Mouse (Mus musculus): ENCODE measurements around the gene Idua. TPM values are rescaled to one million over a fixed set of nuclear protein-coding genes. Genes with fewer than 3 reads are reported as not detected.
"Not testable (repeated sequence)": the region's sequence is repeated elsewhere in the genome, so short reads cannot be mapped to it uniquely, and the experiment has no call there.

Idua gene
- polyA plus RNA-seq (2017; shearing (Covaris generic)), result 10 to 100 TPM; 22.1 to 56.4 TPM

DNA sequence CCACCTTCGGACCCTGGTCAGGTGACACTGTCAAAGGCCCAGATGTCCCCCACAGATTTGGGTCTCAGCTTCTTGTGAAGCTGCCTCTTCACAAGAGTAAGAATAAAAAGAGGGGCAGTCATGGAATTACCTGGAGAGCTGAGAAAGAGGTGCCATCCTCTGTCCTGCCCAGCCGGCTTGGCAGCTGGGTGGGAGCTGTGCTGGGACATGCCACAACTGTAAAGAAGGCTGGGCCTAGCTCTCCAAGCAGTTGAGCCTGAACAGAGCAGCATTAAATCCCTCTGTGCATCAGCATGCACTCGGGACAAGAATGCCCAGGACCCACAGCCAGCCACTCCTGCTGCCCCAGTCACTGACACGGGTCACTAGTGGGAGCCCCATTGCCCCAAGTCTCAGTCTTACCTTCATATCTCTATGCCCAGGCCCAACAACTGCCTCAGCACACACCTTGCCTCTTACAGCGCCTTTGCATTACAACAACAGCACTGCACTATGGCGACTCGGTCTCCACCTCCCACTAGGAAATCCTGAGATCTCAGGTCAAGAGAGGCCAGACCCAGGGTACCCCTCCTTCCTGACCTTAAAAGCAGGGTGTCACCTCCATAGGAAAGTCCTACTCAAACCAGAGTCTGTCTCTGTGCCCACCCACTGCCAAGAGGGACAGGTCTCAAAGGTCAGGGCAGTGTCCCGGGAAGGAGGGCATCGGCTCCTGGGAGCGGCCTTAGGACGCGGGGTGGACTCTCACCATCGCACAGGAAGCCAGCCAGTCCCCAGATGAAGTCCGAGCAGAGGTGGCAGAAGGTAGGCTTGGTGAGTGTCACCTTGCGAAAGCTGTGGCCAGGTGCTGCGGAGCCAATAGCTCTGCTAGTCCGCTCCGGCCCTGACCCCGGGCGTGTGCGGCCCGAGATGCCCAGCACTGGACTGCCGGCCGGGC, at the start of gene Idua:
Gene Idua, plus strand, starts transcription at position 634 of the 934 bp plus-strand sequence.
- peak; percentile 32 for ATAC-seq

DNA sequence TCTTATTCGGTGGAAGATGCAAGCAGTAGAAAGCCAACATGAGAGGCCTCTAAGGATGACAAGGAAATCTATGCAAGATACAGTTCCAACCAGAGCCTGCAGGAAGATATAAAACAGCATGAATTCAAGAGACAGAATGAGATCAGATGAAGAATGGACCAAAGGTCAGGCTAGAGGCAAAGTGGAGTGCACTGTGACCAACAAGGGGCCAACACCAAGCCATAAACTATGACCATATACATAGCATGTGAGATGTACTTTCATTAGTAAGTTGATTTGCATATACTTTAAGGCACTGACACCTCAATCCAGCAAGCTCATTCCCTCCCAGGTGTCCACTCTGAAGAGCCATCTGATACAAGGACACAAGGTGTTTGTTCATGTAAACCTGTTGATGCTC, 49.7 kb upstream of the Idua start:
- no peak for ATAC-seq

DNA sequence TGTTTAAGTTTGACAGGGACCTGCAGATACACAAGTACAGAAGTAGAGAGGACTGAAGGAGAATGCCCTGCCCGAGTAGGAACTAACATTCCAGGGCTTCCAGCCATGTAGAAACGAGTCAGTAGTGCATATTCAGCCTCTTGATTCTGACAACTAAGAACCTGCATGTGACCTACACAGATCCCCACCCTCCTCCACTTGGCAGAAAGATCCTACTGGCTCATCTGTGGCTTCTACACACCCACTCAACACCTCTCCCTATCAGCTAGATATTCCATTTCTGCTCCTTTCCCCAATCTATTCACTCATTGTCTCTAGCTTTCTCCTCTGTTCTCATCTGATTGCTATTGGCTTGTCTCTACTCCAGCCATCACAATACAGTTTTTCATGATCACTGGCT, 38.3 kb upstream of the Idua start:
- ATAC-seq, result no peak

DNA sequence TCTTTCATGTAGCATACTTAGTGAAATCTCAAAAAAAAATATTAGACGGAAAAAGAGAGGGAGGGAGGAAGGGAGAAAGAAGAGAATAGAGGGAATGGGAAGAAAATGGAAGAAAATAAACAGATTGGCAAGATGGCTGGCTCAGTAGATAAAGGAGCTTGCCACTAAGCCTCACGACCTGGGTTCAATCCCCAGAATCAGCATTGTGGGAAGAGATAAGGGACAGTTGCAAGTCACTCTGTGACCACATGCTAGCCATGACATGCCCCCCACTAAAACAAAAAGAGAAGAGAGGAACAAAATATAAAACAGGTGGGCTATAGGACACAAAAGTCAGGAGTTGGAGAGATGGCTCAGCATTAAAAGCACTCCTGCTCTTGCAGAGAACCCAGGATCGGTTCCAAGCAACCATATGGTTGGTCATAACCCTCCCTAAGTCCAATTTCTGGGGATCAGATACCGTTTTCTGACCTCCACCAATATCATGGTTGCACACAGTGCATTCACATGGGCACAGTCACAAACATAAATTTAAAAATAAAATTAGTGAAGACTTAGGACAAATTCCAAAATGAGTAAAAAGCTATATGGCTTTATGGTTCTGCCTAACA, 34.0 kb upstream of the Idua start:
- no peak for ATAC-seq

DNA sequence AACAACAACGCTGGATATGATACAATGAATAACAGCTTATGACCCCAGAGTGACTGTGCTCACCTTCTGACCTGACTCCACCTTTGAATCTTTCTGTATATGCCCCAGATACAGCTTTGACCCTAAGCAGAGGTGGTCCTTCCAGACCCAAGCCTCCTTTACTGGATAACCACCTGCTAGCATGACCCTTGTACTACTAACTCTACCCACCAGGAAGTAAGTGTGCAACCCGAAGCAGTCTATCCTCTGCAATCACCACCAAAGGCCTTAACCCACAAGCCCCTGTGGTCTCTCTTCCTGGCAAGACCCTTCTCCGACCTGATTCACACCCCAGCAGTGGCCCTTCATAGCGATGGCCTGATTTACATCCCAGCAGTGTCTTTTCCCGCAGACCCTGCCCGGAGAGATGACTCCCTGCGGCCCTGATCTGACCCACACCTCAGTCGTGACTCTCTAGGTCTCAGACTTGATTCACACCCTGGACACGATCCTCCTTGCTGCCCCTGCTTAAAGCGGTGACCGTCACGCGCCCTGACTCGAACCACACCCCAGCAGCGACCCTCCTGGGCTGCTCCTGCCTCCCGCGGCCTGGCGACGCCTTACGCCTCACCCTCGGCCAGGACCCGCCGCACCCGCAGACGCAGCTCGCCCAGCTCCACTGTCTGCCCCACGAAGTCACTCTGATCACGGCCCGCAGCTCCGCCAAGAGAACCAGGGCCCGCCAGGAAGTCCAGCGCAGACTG, 31.1 kb upstream of the Idua start:
- ATAC-seq, result peak; percentile 45

DNA sequence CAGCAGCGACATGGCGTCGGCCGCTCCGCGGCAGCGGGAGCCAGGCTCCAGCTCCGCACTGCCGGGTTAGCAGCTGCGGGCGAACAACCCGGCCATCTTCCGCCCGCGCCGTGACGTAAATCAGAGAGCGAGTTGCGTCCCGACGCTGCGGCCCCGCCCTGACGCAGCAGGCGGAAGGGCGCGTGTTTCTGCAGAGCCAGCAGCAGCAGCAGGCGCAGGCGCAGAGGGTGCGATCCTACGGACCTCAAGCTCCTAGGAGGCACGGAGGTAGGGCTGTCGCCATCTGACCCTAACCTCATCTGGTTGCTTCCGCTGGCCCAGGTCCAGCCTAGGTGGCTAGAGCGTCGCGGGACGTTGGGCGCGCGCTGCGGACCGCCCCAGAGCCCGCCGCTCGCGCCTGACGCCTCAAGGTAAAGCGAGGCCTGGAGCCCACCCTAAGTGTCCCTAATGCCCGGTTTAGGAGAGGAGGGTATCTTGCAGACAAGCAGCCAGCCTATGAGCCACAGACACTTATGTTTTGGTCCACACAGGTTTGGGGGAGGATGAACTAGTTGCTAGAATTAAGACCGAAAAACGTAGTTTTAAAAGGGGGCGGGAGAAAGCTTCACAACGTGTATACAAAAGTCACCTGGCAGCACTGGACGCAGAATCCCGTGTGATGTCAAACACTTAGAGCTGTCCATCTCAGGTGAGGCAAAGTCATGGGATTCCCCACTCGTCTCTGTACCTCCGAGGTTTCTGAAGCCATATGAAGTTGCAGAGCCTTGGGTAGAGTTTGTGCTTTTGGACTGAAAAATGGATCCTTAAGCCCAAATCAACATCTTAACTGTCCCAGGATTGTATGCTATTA, 30.3 kb upstream of the Idua start, which contains the start of the genes Gak and Tmem175:
Gene Gak, minus strand, starts transcription at position 122 of the 850 bp plus-strand sequence.
Gene Tmem175, plus strand, starts transcription at position 137 of the 850 bp plus-strand sequence.
- ATAC-seq, result peak; percentile 95

DNA sequence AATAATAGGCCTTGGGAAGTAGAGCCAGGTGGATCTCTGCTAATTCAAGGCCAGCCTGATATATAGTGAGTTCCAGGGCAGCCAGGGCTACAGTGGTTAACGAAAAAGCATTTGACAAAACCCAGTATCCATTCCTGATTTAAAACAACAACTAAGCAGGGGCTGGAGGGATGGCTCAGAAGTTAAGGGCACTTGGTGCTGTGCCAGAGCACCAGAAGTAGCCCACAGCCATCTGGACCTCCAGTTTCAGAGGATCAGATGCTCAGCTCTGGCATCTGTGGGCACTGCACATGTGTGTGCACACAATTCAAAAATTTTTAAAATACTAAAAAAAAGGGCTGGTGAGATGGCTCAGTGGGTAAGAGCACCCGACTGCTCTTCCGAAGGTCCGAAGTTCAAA, 26.5 kb upstream of the Idua start:
- ATAC-seq, result no peak

DNA sequence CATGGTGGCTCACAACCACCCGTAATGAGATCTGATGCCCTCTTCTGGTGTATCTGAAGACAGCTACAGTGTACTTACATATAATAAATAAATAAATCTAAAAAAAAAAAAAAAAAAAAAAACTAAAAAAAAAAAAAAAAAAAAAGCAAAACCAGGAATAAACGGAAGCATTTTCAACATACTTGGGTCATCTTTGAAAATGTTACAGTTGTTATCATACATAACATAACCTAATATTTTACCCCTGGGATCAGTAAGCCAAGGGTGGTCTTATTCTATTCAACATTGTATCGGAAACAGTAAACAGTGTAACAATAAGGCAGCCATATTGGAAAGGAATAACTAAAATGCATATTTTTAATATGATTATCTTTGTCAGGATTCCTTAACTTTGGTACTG, 26.0 kb upstream of the Idua start:
- not testable (repeated sequence) for ATAC-seq

DNA sequence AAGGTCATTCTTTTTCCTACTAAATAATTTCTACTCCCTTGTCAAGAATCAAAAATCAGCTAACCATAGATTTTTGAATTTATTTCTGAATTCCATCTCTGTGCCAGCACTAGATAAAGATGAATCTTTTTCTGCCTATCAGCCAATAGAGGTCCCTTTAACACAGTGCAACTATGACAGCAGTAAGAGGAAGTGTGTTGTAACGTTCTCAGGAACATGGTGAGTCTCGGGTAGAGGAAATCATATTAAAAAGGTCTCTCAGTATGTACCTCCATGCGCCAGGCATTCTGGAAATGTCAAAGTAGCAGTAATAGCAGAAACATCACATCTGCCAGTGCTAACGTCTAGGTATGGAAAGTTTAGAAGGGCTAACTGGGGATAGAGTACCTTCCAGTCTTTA, 24.0 kb upstream of the Idua start:
- ATAC-seq, result no peak

DNA sequence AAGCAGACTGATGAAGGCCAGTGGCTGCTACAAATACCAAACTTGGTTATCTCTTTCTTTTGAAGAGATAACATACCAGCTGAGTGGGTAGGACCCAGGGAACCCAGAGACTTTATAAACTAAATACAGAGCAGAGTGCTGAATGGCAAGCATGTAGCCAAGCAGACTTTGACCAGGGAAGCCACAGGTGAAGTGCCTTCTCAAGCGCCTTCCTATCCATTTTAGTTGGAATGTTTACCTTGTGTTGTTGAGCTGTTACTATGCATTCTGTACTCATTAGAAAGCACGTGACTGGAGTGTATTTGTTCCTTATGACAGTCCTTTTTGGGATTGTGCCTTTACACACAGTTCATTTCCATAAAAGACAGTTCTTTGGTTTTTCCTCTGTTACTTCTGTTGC, 16.5 kb upstream of the Idua start:
- ATAC-seq, result no peak

DNA sequence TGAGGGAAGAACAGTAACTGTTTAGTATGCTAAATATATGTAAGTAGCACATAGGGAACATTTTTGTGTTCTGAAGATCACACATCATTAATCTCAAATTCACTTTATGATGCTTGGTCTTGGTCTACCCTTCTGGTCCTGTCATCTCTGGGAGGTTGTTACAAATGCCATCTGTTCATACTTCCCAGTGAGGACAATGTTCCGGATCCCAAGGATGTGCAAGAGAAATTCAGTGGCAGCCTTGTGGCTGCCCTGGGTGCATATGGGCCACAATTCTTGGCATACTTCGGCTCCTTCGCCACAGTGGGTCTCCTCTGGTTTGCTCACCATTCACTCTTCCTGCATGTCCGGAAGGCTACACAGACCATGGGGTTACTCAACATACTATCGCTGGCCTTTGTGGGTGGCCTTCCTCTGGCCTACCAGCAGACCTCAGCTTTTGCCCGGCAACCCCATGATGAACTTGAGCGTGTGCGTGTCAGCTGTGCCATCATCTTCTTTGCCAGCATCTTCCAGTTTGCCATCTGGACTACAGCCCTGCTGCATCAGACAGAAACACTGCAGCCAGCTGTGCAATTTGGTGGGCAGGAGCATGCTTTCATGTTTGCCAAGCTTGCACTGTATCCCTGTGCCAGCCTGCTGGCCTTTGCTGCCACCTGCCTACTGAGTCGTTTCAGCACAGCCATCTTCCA, 14.3 kb upstream of the Idua start:
- no peak for ATAC-seq

DNA sequence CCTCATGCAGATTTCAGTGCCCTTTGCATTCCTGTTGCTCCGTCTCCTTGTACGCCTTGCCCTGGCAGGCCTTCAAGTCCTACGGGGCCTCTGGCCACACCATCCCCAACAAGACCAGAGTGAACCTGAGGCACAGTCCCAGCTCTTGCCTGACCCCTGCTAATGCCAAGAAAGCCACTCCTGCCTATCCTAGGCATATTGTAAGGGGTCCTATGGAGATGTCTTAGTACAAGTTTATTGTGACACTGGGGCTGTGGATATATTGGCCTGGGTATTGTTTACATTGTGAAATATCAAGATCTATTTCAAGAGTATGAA, 13.8 kb upstream of the Idua start:
- no peak for ATAC-seq

DNA sequence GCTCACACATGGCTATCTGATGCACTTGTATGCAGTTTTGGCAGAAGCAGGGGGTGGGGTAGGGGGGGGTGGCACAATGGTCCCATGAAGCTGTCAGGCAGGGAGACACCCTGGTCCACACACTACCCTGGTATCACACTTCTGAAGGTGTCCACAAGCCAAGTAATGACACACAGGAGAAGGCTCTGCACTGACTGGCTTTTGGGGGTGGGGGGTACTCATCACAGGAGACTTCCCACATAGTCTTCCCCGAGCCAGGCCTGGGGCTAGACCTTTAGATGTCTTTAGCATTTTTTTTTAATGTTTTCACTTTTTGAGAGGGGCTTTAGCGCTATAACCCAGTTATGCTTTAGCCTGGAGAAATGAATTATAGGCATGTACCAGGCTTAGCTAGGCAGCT, 12.8 kb upstream of the Idua start:
- ATAC-seq, result no peak

DNA sequence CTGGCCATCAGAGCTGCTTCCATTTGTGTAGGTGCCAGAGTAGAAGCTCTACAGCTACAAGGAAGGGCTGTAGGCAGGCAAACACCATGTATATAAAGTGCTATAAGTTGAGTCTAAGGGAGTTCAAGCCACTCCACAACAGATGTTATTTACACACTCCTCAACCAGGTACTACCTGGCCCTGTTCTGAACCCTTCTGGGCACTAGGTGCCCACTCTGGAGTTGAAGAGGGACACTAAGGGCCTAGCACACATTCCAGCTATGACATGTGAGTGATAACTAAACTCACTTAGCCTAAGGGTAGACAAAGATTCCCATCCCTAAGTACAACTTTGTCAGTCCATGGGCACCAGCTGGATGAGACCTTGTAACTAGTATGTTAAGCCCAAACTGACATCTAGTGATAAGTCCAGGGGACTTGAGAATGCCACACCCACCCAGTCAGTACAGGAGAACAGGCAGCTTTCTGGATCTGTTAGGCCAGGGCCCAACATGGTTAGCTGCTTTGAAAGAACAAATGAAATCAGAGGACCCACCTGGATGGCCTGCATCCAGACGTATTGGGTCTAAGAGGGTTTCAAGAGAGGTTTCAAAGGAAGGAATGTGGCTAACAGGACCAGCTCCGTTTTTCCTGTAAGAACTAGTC, 12.2 kb upstream of the Idua start:
- ATAC-seq, result no peak

DNA sequence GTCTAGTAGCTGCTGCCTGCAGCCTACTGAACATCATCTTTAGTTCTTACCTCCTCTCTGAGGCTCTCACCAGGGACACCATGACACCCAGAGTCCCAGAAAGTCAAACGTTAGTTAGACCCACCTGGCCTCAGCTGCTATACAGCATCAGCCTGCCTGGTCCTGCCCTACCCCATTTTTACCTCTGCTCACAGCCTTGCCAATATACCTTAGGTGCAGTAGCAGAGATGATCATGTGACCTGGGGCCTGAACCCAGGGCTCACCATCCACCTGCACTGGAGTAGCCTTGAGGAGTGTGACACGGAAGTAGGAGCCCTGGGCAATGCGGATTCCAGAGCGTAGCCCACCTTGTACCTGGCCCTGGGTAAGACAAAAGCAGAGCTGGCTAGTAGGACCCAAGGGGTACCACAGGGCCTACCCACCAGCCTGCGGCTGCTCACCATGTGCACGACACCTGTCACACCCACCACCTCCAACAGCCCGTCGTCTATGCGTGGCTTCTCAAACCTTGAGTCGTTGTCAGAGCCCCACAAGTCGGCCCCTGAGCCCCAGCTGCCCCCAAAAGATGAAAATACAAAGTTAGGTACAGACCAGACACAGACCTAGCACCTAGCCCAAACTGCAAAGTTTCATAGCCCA, 11.1 kb upstream of the Idua start:
- no peak for ATAC-seq

DNA sequence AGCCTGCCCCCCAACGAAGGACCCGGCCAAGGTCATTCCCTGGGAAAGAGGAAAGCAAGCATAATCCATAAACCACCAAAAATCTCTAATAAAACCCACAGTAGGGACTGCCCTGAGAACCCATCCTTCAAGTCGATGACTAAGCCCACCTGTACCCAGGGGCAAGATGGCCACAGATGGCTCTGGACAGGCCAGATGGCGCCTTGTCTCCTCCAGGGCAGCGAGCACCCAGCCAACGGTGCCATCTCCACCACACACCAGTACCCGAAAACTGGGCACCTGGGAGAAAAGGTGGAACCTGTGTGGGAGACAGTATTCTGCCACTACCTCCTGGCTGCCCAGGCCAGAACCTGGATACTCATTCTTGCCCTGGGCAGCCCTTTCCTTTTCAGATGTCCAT, 9.8 kb upstream of the Idua start:
- ATAC-seq, result no peak

DNA sequence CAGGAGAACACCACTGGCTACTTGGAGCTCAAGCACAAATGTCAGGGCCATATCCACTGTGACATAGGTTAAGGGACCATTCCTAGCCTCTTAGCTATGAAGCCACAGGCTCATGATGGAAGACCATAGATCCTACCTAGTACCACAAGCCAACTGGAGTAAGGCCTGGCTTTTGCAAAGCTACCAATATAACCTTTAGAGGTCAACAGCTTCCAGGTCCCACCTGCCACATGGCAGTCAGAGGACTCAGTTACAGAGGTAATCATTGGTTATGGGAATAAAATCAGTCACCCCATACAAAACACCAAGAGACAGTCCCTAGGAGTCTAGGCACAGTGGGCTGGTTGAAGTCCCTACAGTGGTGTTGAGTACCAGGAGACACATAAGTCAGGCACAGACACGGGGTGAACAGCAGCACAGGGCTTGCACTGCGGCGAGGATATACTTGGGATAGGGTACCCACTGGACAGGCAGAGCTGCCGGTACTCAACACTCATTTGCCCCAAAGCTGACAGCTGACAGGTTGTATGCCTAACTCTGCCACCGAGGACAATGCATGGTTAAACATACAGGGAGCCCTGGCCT, 8.9 kb upstream of the Idua start:
- ATAC-seq, result no peak

DNA sequence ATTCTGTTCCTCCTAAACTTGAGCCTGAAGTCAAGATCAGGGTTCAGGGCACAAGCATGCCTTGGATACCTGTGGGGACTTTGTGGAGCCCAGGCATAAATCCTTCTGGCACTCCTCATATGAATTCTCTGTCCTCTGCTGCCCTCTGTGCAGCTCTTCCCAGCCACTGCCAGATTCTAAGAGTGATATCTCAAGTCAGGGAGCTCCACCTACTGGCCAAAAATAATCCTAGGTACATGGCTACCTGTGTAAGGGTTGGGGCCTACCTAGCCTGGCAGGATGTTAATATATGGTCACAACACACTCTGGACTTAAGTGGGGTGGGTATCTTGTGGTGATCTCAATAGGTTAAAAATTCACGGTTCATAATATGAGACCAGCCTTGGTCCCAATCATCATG, 8.3 kb upstream of the Idua start:
- peak; percentile 91 for ATAC-seq

DNA sequence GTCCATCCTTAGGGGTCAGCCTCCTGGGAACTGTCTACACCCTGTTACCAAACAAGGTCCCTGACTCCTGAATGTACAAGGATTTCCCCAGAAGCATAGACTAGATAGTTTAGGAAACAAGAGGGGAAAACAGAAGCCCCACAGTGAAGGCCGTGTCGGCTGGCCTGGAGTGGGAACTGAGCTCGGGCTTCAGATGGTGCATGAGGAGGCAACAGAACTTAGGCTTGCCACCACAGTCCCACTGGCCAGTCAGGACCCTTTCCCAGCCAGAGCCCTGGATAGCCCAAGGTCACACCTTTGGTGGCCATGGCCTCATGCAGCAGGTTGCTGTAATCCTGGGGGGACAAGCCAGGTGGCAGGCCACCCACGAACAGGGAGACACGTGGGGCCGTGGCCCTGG, 6.8 kb upstream of the Idua start:
- no peak for ATAC-seq

DNA sequence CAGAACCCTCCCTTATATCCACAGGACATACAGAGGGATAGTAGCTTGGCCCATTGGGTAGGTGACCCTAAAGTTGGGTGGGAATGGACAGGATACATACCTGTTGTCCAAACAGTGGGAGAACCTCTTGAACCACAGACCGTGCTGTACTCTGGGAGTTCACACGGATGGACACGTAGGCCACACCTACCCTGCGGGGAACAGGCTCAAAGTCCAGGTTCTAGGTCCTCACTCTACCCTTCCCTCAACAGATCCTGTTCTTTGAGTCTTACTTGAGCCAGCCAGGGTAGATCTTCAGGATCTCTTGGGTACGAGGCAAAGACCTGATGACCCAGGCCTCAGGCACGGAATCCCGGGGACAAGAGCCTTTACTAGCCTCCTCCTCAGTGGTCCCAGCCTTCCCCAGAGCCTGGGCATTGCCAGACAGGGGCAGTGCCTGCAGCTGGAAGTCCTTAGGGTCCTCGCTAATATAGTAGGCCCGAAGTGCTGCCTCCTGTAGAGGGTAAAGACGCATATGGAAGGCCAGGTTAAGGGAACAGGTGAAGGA, 5.6 kb upstream of the Idua start:
- ATAC-seq, result no peak

Measured in CD4-positive, CD25-positive, alpha-beta regulatory T cell, adult 4 months (primary cell).